In the genomic region with DNA sequence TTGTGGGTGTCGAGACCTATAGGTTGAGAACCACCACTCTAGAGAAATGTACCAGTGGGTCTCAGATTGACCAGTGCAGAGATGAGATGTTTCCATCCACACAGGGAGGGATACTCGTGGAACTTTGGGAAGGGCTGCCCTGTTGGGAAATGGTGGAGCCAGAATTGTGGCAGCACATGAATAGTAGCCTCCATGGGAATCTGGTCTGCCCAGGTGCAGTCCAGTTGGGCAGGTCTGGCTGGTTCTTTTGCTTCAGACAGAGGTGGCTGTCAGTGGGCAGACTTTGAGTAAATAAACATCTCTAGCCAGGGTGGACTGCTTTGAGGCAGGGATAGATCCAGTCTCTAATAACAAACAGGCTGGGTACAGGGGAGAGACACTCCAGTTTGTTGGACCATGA, we compare ENCODE assay signal across 21 mouse cellular contexts.
DNase-seq lines count a peak whose midpoint lies in the region; ATAC-seq and TF ChIP-seq lines count a peak whose summit lies in the region.
"Had no signal": no experiment of that assay in that cellular context is flagged by ENCODE, and none has a peak within 500 bp of the region (broad histone marks: within the 10 kb centered on the region; RNA-seq: fewer than 3 reads in every experiment).

No protein-coding gene starts in this region.

- DNase-seq in forebrain, embryonic 11.5 days (ENCODE audit: low spot score) = peak; percentile 38
- no peak for DNase-seq in forebrain, postnatal 0 days
- peak; percentile 31 to 45 for DNase-seq in lung, adult 18-20 months
- no peak for DNase-seq in lung, postnatal 10 days
- peak; percentile 29 for DNase-seq in embryonic facial prominence, embryonic 10.5 days (ENCODE audit: low spot score)
- DNase-seq in urinary bladder, adult 2 months (ENCODE audit: low spot score) = peak; percentile 33
- no peak for DNase-seq in frontal cortex, postnatal 25 days (ENCODE audit: low spot score in 2 of 2)
- no peak for DNase-seq in thymus, postnatal 4 days
- DNase-seq: adrenal gland, adult 2 months; adrenal gland, postnatal 25 days; cerebellum, adult 18-20 months; cerebellum, postnatal 10 days; gastrocnemius, postnatal 36 days; heart, adult 18-20 months; heart, postnatal 14 days had no signal

- WGBS in forebrain, embryonic 11.5 days = 72% methylated on average over 2 of the region's 2 CpGs
- WGBS in forebrain, postnatal 0 days = 86% methylated on average over 2 of the region's 2 CpGs
- WGBS in embryonic facial prominence, embryonic 10.5 days = 69% methylated on average over 2 of the region's 2 CpGs

- H3K4me1 ChIP-seq in forebrain, embryonic 11.5 days (replicated peaks; ENCODE audit: control insufficient read depth, insufficient read depth, low read length) = no peaks in the 10 kb centered on the region
- H3K4me1 ChIP-seq in forebrain, postnatal 0 days (ENCODE audit: insufficient read depth) = 0 out of 2 replicates have a peak, but pooled peaks cover 3% of the 10 kb centered on the region
- H3K4me1 ChIP-seq in embryonic facial prominence, embryonic 10.5 days = peaks cover 3% of the 10 kb centered on the region
- H3K4me1 ChIP-seq: forebrain, embryonic 13.5 days; heart, embryonic 10.5 days had no signal

- no peak overlapping the region for H3K4me3 ChIP-seq in forebrain, embryonic 11.5 days (ENCODE audit: low read depth, low read length)
- no peak overlapping the region for H3K4me3 ChIP-seq in forebrain, postnatal 0 days (ENCODE audit: low read depth, low read length)
- H3K4me3 ChIP-seq in embryonic facial prominence, embryonic 10.5 days = no peak overlapping the region
- H3K4me3 ChIP-seq: embryonic facial prominence, embryonic 13.5 days; forebrain, embryonic 13.5 days; heart, embryonic 10.5 days; heart, embryonic 15.5 days; hindbrain, embryonic 13.5 days had no signal

- H3K4me2 ChIP-seq in forebrain, embryonic 11.5 days (ENCODE audit: low read depth, low read length, severe bottlenecking) = no peak overlapping the region
- H3K4me2 ChIP-seq in forebrain, postnatal 0 days (ENCODE audit: low read depth) = no peak overlapping the region
- H3K4me2 ChIP-seq: embryonic facial prominence, embryonic 13.5 days; forebrain, embryonic 13.5 days; heart, embryonic 15.5 days; hindbrain, embryonic 13.5 days had no signal

- H3K27me3 ChIP-seq in forebrain, embryonic 11.5 days (ENCODE audit: control insufficient read depth, insufficient read depth, low read length) = no peaks in the 10 kb centered on the region
- no peaks in the 10 kb centered on the region for H3K27me3 ChIP-seq in forebrain, postnatal 0 days (ENCODE audit: insufficient read depth, low read length)
- no peaks in the 10 kb centered on the region for H3K27me3 ChIP-seq in embryonic facial prominence, embryonic 10.5 days (replicated peaks; ENCODE audit: low read depth, poor library complexity, severe bottlenecking)
- H3K27me3 ChIP-seq: embryonic facial prominence, embryonic 13.5 days; forebrain, embryonic 13.5 days; heart, embryonic 15.5 days; hindbrain, embryonic 13.5 days had no signal

- no peak for ATAC-seq in forebrain, embryonic 11.5 days (replicated peaks; ENCODE audit: low FRiP score)
- no peak for ATAC-seq in forebrain, postnatal 0 days
- ATAC-seq: forebrain, embryonic 13.5 days had no signal

- no peak for TF ChIP-seq CTCF in forebrain, postnatal 0 days (IDR thresholded peaks at IDR 0.05; ENCODE audit: low read depth)

- no peaks in the 10 kb centered on the region for H3K36me3 ChIP-seq in forebrain, embryonic 11.5 days (ENCODE audit: control insufficient read depth, insufficient read depth, low read length)
- H3K36me3 ChIP-seq in forebrain, postnatal 0 days (ENCODE audit: insufficient read depth) = no peaks in the 10 kb centered on the region
- no peaks in the 10 kb centered on the region for H3K36me3 ChIP-seq in embryonic facial prominence, embryonic 10.5 days (replicated peaks)
- H3K36me3 ChIP-seq: embryonic facial prominence, embryonic 13.5 days; heart, embryonic 10.5 days; heart, embryonic 15.5 days; hindbrain, embryonic 13.5 days had no signal

- no peak overlapping the region for H3K9ac ChIP-seq in forebrain, embryonic 11.5 days (ENCODE audit: low read length)
- no peak overlapping the region for H3K9ac ChIP-seq in forebrain, postnatal 0 days
- H3K9ac ChIP-seq: embryonic facial prominence, embryonic 13.5 days; forebrain, embryonic 13.5 days; heart, embryonic 15.5 days; hindbrain, embryonic 13.5 days had no signal

- no peak overlapping the region for H3K27ac ChIP-seq in forebrain, embryonic 11.5 days (ENCODE audit: low read depth, low read length)
- H3K27ac ChIP-seq in forebrain, postnatal 0 days (ENCODE audit: low read depth, low read length) = no peak overlapping the region
- no peak overlapping the region for H3K27ac ChIP-seq in embryonic facial prominence, embryonic 10.5 days (replicated peaks)
- H3K27ac ChIP-seq: embryonic facial prominence, embryonic 13.5 days; forebrain, embryonic 13.5 days; heart, embryonic 10.5 days; heart, embryonic 15.5 days; hindbrain, embryonic 13.5 days; hindbrain, postnatal 0 days had no signal

- H3K9me3 ChIP-seq in forebrain, embryonic 11.5 days (ENCODE audit: control insufficient read depth, low read length) = no peaks in the 10 kb centered on the region
- H3K9me3 ChIP-seq in forebrain, postnatal 0 days (ENCODE audit: low read length) = no peaks in the 10 kb centered on the region
- H3K9me3 ChIP-seq in embryonic facial prominence, embryonic 10.5 days = no peaks in the 10 kb centered on the region
- H3K9me3 ChIP-seq: embryonic facial prominence, embryonic 13.5 days; forebrain, embryonic 13.5 days; heart, embryonic 10.5 days; heart, embryonic 15.5 days; hindbrain, embryonic 13.5 days had no signal

Comparison
In these comparisons a context has a peak if more than half of its experiments do, and no peak if none do; other contexts are left out.
1. DNase-seq: peak in forebrain, embryonic 11.5 days (single experiment), lung, adult 18-20 months (2 of 2), embryonic facial prominence, embryonic 10.5 days (single experiment) and urinary bladder, adult 2 months (single experiment); none in forebrain, postnatal 0 days (single experiment), lung, postnatal 10 days (single experiment), frontal cortex, postnatal 25 days (0 of 2) and thymus, postnatal 4 days (single experiment).